Mouse (Mus musculus): ENCODE data around the gene Fitm2.

Fitm2 gene

DNA sequence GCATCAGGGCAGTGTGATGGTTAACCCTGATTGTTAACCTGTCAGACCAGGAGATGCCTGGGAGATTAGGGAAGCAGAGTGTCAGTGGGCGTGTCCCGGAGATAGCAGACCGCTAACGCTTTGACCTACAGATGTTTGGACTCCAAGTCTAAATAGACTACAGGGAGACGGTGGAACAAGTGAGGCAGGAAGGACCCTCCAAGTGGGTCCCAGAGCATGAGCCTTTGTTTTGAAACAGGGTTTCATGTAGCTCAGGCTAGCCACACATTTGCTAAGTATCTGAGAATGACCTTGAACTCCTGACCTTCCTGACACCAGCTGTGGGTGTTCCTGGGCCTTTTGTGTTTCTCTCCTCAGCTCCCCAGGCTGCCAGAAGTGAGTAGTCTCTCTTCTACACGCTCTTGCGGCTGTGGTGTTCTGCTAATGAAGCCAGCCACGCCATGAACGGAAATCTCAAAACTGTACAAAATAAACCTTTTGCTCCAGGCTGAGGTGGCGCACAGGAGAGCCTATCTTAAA is 9.1 kb downstream of the Fitm2 start:
- DNase-seq (ENCODE audit: low read depth, low spot score), result peak; percentile 94

DNA sequence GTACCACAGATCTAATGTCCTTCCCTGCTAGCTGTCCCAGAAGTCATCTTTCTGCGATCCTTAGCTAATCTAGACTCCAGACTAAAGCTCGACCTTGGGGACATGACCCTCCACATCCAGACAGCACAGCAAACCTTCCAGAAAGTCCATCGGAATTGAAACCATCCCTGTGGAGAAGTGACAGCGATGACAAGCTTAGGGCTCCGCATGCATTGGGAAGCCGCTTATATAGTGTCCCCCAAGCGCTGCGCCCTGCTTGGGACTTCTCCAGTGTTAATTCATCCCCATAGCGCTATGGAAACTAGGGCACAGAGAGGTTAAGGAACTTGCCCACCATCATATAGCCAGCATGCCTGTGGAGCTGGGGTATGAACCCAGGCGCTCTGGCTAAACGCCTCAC is 9.6 kb downstream of the Fitm2 start:
- no peak for DNase-seq (ENCODE audit: low read depth, low spot score)

DNA sequence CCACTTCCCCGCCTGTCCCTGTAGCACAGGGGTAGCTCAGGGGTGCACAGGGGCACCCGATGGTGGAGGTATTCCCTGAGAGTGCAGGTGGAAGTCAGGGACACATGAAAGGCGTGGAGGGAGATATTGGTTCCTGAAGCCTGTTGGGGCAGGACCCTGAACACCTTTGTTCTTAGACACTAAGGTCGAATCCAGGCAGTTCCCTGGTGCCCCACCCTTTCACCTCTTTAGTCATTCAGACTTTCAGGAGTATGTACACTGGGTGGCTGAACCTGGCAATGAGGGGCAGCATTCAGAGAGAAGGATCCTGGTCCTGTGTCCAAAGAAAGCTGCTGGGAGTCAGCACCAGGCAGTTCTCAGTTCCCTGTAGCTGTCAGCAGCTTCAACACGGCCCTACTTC is 10.0 kb downstream of the Fitm2 start:
- DNase-seq (ENCODE audit: low read depth, low spot score), result peak; percentile 76

DNA sequence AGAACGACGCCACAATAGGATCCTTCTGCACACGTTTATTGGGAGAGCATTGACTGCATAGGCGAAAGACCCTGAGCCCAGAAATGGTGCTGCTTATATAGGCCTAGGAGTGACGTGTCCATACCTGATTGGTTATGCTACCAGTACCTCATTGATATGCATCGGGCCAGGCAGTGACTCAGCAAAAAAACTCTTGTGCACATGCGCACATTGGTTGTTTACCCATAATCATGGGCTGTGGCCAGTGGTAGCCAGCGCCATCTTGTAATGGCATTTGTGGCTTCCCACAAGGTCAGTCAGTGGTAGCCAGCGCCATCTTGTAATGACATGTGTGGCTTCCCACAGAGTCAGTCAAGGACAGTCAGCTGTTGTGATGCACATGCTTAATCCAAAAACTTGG is 11.1 kb downstream of the Fitm2 start:
- peak; percentile 47 for DNase-seq (ENCODE audit: low read depth, low spot score)

DNA sequence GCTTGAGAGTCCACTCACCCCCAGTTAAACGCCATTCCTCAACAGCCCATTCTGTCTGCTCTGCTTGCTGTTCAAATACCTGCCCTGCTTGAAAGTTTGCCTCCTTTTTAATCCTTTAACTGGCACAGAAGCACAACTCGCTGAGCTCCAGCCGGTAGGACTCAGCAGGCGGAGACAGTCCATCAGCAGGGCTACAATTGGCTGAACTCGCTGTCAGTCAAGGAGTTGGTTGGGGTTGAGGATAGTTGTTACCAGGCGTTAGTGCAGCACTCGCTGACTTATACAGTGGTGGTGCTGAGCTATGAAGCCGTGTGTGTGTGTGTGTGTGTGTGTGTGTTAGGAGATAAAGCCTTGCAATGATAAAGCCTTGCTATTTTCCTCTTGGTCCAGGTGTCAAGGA is 11.8 kb downstream of the Fitm2 start:
- peak; percentile 54 for DNase-seq (ENCODE audit: low read depth, low spot score)

DNA sequence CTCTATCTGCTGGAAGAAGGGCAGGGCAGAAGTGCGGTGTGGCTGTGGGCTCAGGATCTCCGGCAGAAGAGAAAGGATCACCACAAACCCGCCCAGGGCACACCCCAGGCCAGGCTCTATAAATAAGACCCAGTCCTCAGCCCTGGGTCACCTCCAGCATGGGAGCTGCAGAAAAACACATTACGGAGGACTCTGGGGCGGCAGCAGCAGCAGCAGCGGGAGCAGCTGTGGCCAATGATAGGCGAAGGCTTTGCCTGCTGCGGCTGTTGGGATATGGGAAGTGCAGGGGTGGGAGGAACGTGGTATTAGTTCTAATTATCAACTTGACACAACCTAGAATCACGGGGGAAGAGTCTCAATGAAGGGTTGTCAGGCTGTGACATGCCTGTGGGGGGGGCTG is 13.0 kb downstream of the Fitm2 start:
- DNase-seq (ENCODE audit: low read depth, low spot score), result no peak

DNA sequence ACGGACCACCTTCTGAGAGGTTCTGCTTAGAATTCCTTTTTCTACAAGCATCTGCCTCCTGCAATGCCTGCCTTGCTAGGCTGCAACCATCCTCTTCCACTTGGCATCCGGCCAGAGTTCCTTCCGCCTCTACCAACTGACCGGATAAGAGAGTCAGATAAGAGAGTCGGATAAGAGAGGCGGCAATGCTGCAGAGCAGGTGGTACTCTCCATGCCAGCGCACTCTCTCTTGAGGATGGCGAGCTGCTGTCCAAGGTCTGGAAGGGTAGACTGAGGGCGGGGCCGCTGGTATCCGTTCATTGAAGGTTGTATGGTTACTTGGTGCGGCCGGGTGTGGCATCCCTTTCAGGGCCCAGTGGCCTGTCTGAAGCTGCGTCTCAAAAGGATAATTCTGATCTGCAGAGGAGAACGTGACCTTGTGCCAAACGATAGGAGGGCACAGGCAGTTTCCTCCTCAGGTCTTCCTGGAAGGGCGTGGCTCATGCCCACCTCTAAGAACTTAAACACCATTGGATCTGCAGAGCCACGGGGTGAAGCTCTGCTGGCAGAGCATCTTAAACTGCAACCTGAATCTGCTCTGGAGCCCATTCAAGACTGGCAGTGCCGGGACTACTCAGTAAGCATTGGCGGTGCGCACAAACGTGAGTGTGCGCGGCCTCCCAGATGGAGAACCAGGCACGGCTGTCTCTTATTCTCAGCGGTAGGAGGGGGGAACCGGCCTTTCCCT is 13.7 kb downstream of the Fitm2 start:
- DNase-seq (ENCODE audit: low read depth, low spot score), result peak; percentile 59

DNA sequence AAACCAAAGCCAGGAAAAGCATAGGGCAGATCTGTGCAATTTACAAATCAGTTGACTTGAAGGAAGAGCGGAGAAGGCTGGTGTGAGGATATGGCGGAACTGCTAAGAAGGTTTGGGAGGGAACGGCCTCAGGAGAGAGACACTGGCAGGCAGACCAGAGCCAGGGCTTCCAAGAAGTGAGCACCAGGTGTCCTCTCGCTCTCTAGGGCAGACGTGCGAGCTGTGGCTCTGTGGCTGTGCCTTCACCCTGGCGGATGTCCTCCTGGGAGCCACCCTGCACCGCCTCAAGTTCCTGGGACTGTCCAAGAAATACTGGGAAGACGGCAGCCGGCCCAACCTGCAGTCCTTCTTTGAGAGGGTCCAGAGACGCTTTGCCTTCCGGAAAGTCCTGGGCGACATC is 19.1 kb downstream of the Fitm2 start:
- no peak for DNase-seq (ENCODE audit: low read depth, low spot score)

DNA sequence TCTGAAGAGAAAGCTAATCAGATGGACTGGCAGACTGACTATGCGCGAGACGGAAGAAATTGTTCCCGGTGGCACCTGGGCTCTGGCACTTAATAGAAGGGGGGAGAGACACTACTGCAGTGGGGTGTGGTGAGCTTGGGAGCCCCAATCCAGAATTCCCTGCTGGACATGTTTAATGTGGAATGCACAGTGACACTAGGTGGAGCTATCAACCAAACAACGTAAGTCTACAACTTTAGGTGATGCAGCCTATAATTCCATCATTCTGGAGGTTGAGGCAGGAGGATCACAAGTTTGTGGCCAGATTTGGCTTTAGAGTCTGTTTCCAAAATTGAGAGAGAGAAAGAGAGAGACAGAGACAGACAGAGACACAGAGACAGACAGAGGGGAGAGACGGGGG is 19.7 kb downstream of the Fitm2 start:
- no peak for DNase-seq (ENCODE audit: low read depth, low spot score)

DNA sequence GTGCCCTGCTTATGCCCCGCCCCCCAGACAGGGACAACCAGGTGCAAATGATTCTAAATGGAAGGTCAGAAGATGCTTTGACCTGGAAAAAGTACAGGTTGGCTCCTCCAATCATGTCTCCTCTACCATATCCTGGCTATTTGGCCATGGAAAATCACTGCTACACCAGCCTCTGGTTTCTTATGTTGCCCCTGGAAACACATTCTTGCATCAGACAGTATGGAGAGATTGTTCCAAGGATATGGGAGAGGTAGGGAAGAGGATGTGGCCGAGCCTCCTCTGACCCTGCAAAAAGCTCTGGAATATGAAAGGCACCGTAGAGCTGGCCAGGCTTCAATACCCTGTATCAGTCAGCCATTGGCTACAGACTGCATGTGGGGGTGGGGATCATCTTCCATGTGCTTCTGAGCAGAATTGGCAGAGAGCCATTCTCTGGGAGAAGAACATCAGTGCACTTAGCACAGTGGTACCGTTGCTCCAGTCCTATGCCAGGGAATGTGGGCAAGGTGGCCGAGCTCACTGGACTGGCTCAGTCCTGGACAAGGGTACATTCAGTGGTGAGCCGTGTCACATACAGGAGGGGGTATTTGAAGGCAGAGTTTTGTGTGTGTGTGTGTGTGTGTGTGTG is 21.6 kb downstream of the Fitm2 start:
- no peak for DNase-seq (ENCODE audit: low read depth, low spot score)

DNA sequence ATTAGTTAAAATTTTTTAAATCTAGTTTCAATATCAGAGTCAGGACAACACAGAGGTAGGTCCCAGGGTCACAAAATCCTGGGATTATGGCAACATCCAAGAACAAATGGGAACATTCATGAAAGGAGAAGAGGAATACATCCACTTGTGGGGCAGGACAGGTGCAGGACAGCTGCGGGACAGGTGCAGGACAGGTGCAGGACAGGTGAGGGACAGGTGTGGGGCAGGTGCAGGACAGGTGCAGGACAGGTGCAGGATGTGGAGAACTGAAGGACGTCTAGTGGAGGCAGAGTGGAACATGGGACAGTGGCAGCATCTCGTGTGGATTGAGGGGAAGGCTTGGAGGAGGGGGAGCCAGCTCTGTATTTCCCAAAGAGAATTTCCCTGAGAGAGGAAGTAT is 23.2 kb downstream of the Fitm2 start:
- no peak for DNase-seq (ENCODE audit: low read depth, low spot score)

DNA sequence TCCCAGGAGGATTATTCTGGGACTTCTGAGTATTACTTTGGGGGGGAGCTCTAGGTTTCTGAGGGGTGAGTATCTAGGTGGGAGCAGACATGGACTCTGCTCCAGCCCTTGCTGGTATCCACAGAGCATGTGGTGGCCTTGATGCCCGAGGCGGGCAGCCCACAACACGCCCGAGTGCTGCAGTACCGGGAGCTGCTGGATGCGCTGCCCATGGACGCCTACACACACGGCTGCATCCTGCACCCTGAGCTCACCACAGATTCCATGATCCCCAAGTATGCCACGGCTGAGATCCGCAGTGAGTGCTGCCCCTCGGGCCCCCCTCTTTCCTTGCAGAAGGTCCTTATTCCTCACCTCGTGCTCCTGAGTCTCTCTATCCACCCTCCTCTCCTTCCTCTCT is 25.1 kb downstream of the Fitm2 start:
- DNase-seq (ENCODE audit: low read depth, low spot score), result no peak

DNA sequence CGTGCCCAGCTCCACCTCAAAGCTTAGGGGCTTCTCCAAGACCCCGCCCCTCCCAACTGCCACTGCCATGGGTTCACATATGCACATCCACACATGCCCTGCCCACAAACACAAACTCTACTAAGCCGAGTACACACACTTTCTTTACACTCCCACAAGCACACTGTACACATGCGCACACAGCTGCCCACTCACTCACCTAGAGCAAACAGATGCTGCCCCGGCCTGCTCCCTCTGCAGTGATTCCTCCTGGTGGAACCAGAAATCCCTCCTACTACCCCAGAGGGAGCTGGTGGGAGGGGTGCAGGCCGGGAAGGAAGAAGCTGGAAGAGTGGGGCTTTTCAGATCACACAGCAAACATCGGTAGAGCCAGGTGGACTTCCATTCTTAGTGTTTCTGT is 28.4 kb downstream of the Fitm2 start:
- DNase-seq (ENCODE audit: low read depth, low spot score), result no peak

DNA sequence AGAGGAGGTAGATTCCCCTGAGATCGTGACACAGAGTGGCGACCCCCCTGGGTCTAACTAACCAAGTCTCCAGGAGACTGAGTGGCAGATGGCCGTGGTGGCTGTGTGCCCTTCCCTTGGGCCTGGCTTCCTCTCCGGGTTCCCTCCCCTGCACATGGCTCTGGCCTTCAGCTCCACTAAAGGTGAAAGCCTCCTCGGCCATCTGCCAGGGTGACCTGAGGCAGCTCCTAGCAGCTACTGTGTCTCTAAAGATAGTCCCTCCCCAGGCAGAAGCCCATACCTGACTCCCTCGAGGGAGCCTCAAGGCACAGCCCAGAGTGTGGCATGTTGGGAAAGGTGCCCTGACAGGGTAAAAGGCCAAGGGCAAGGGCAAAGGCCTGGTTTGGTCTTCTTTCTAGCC is 28.9 kb downstream of the Fitm2 start:
- DNase-seq (ENCODE audit: low read depth, low spot score), result no peak

DNA sequence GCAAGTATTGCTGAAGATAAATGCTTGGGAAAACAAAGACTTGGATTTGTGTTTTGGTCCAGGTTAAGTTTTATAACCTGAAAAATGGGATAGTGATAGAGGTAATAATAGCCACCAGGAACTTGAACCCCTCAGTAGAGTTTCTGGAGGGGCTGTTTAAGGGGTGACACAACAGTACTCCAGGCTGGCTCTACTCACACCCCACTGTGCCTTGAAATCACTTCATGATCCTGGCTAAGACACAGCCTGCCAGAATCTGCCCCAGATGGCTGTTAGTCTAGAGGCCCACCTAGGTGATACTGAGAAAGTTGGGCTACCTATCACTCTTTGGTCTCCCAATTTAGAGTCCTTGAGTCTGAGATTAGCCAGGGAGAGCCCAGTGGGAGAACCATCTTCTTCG is 32.9 kb downstream of the Fitm2 start:
- DNase-seq (ENCODE audit: low read depth, low spot score), result no peak

DNA sequence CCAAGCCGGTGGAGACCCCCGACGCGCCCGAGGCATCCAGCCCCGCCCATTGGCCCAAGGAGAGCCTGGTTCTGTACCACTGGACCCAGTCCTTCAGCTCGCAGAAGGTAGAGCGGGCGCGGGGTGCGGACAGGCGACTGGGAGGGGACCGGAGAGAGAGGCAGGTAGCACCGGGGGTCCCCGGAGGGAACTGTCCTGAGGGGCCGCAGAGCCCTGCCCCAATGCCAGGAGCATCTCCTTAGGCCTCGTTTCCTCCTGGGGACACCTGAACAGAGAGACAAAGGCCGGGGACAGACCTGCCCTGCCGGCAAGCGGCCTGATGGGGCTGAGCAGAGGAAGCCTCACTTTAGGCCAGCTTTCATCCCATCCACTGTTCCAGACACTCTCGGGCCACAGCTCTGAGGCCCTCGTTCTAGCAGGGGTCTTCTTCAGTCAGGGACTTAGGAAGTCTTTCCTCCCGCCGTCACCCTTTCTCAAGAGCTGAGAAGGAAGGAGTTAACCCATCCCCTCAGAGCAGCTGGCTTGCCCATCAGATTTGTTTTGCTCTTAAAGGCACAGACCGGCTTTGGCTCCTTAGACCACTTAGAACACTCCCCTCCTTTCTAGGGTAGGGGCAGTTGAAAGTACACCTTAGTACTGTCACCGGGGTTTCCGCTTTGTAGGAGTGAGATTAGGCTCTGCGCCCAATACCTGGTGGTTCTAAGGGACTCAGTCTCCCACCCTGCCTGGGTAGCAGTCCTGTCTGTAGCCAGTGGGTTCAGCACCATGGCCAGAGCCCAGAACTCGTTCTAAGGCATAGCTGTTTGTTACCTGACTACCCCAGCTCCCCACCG is 33.6 kb downstream of the Fitm2 start:
- DNase-seq (ENCODE audit: low read depth, low spot score), result peak; percentile 72

DNA sequence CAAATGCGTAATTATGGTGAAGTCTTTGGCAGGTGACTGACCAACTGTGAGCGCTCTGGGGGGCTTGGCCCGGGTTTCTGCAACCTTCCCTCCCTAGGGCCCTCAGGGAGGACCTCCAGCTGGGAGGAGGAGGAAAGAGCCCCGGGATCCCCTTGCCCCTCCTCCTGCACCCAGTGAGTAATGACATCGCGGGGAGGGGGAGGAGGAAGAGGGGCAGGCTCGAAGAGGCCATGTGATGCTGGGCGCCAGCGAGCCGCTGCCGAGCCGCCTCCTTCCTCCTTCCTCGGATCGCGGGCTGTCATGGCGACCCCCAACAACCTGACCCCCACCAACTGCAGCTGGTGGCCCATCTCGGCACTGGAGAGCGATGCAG is 34.2 kb downstream of the Fitm2 start, which contains the start of gene Gdap1l1:
Gene Gdap1l1 (plus strand): TSS at position 231 of the 373 bp plus-strand sequence.
- DNase-seq (ENCODE audit: low read depth, low spot score), result no peak

DNA sequence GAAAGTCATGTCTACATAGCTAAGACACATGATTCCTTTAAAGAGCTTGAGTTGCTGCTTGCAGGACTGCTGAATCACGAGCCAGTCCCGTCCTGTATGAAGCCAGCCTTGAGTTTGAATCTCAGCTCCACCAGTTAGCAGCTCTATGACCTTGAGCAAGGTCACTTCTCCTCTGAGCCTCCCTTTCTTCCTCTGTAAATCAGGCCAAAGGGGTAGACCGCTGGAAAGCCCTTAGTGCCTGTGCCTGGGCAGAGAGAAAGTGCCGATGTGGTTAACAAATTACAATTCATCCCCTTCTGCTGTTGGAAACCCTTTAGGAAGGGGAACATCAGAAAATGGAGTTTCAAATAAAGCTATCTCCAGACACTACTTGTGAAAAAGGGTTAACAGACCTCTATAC is 34.6 kb downstream of the Fitm2 start:
- peak; percentile 34 for DNase-seq (ENCODE audit: low read depth, low spot score)

DNA sequence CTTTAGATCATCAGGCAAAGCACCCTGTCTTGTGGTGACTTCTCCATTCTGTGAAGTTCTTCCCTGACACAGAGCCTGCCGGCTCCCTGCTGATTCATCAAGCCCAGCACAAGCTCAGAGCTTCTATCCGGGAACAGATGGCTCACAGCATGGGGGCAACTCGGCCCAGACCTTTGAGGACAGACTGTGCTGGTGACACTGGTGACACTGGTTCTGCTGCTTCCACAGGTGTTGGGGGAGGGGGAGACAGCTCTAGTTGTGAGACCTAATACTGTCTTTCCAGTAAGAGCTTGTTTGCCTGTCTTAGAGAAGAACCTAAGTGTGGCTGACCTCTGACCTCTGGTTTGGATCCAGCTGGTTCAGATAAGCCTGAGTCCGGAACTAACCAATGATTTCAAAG is 38.5 kb downstream of the Fitm2 start:
- peak; percentile 85 for DNase-seq (ENCODE audit: low read depth, low spot score)

DNA sequence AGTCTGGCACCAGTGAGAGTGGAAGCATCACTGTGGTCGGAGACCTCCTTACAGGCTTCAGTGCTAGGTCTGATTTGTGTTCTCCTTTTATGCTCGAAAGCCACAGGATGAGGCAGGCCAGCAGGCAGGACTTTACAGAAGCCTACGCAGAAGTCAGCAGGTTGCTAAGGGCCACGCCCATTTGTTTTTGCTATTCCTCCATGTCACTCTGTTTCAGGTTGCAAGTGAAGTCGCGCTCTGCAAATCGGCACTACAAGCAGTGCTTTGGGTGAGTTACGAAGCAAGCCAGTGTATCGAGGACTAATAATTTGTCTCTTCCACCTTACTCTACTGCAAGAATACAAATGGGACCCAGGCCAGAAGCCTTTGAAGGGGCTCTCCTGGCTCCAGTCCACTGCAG is 41.1 kb downstream of the Fitm2 start:
- peak; percentile 33 for DNase-seq (ENCODE audit: low read depth, low spot score)

DNA sequence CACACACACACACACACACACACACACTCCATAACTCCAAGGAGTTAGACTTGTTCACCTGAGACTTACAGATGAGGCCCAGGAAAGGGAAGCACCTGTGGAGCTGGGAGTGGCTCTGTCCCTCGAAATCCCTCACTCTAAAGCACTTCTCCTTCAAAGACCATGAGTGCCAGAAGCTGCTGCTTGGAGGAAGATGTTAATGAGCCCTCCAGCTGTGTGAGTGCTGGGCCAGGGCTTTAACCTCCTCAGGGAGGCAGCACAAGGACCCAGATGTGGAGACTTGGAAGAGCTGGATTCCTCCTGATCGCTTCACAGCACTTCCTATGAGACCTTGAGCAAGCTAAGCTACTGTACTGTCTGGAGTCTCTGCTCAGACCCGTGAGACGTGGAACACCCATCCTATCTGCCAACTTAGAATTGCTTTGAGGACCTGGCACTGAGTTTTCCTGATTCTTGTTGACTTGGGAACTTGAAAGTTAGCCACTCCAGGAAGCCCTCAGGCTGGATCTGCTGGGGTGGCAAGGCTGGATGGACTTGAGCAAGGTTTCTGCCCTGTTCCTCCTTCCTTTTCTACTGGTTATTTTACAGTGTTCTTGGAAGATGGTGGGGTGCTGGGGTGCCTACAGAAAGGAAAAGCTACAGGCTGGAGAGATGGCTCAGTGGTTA is 44.0 kb downstream of the Fitm2 start:
- peak; percentile 71 for DNase-seq (ENCODE audit: low read depth, low spot score)

DNA sequence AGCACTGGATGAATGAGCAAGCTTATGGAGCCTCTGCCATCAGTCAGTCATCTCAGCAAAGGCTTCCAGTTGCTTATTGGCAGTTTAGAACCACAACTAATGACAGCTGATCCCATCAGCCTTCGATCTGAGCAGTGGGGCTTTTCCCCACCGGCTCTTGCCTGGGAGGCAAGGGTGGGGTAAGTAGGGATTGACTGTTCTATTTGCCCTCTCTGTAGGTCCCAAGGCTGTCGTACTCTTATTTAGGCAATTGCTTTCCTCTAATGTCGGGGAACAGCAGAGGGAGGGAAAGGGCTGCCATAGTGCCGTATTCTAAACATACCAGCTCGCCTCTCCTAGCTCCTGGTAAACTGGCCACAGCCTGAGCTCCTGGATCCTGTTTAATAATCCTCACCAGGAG is 47.8 kb downstream of the Fitm2 start, which contains the start of gene Oser1:
Gene Oser1 (minus strand): TSS at position 101 of the 400 bp plus-strand sequence.
- DNase-seq (ENCODE audit: low read depth, low spot score), result no peak
